Mouse (Mus musculus) heart, postnatal 14 days (tissue): ENCODE results near the gene Sipa1l1. TPM values are rescaled to one million over a fixed set of nuclear protein-coding genes. Genes with fewer than 3 reads are reported as not detected.
"Not testable (repeated sequence)": the region's sequence is repeated elsewhere in the genome, so short reads cannot be mapped to it uniquely, and the experiment has no call there.

ENCODE experiments used
- DNase-seq, 2 experiments: peaks; one replicate each; pipeline ENCODE4 v3.0.0; 2021 to 2022
- intact Hi-C: fragments of 180-260 bp; cut with DNase I; formaldehyde crosslinking; loops from one replicate; pipeline ENCODE4 v1.15.1; 2025
- total RNA-seq, 2 experiments: library from RNA; stranded (reverse); gene quantifications; 2 replicates each; pipeline ENCODE4 v1.2.3; 2021

The Sipa1l1 gene
- total RNA-seq, 2 experiments from 2014 or later, result 13.2 to 14.8 TPM

- DNase-seq, result no peak
- intact Hi-C loops, result no loop called here
Measured at GRCm38 (mm10) chr12:82486829-82487560, 317.9 kb downstream of the Sipa1l1 start.

- intact Hi-C loops, result no loop called here
- DNase-seq, result peak; percentile 53 to 64
Measured at GRCm38 (mm10) chr12:82489093-82489492, 320.0 kb downstream of the Sipa1l1 start.

- intact Hi-C loops, result no loop called here
- DNase-seq, result peak in 1 of 2 experiments; percentile 24
Measured at GRCm38 (mm10) chr12:82489621-82490020, 320.5 kb downstream of the Sipa1l1 start.

GRCm38 (mm10) chr12:82492456-82492855, 323.3 kb downstream of the Sipa1l1 start:
- intact Hi-C loops, result no loop called here
- no peak for DNase-seq

GRCm38 (mm10) chr12:82493260-82493659, 324.1 kb downstream of the Sipa1l1 start:
- intact Hi-C loops, DNase-seq: not testable (repeated sequence)

GRCm38 (mm10) chr12:82495936-82496335, 326.8 kb downstream of the Sipa1l1 start:
- no peak for DNase-seq
- intact Hi-C loops, result no loop called here

GRCm38 (mm10) chr12:82497866-82498631, 328.9 kb downstream of the Sipa1l1 start:
- intact Hi-C loops, result loop anchor here (1.0 kb wide), 3 partner anchors 203 to 520 kb away; no protein-coding TSS in a partner anchor

GRCm38 (mm10) chr12:82498701-82499100, 329.6 kb downstream of the Sipa1l1 start:
- intact Hi-C loops, result loop anchor here (1.0 kb wide), 1 partner anchor 520 kb away; no protein-coding TSS in a partner anchor
- DNase-seq, result no peak

More at GRCm38 (mm10) chr12:82497866-82498631, 328.9 kb downstream of the Sipa1l1 start:
- DNase-seq, result peak; percentile 47 to 70

- no peak for DNase-seq
- intact Hi-C loops, result no loop called here
Measured at GRCm38 (mm10) chr12:82499731-82500130, 330.6 kb downstream of the Sipa1l1 start.
